ENCODE assay signal across 8 mouse cellular contexts in the genomic region with DNA sequence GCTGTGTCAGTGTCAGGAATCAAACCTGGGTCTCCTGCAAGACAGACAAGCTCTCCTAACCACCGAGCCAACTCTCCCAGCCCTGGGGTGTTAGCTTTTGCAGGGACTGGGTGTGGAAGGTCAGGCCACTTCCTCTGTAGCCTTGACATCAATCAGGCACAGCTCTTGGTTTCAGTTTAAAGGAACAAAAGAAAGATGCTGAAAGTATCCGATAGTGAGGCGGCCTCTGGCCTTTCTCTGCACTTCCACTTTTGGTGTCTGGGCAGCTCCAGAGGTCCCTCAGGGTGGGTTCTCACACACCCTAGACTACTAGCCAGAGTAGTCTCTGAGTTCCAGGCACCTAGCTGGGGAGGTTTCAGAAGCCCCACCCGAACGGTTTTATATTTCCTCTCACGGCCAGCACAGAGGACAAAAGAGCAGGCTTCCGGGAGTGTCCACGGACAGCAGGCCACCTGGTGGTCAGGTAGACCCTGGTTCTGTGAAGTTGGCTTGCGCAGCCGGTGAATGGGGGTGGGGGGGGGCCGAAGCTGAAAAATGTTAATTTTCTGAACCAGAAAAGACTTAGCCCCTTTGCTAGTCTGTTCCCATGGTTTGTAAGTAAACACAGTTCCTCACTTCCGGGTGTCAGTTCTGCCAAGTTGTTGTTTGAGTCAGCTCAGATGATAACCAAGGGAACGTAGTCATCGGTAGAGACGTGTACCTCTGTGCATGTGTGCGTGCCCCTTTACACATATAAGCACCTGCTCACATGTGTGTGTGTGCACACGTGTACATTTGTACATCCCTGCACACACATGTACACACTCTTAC. TPM values are rescaled to one million over a fixed set of nuclear protein-coding genes. Genes with fewer than 3 reads are reported as not detected.
DNase-seq lines count a peak whose midpoint lies in the region; ATAC-seq and TF ChIP-seq lines count a peak whose summit lies in the region.

No protein-coding gene starts in this region.

- H3K4me1 ChIP-seq in forebrain, embryonic 12.5 days: peaks cover 61% of the 10 kb centered on the region
- peaks cover 17% of the 10 kb centered on the region for H3K4me1 ChIP-seq in forebrain, embryonic 11.5 days (replicated peaks; ENCODE audit: control insufficient read depth, insufficient read depth, low read length)
- H3K4me1 ChIP-seq in hindbrain, postnatal 0 days (ENCODE audit: insufficient read depth, low read length): peaks cover 24% of the 10 kb centered on the region
- H3K4me1 ChIP-seq in lung, embryonic 16.5 days (replicated peaks; ENCODE audit: control insufficient read depth, insufficient read depth, low read length): peaks cover 23% of the 10 kb centered on the region

- WGBS in forebrain, embryonic 12.5 days: 71% methylated on average over 17 of the region's 17 CpGs
- WGBS in forebrain, embryonic 11.5 days: 68% methylated on average over 17 of the region's 17 CpGs
- 61% methylated on average over 17 of the region's 17 CpGs for WGBS in hindbrain, postnatal 0 days
- 35% methylated on average over 17 of the region's 17 CpGs for WGBS in lung, embryonic 16.5 days

- 0 out of 2 replicates have a peak, but pooled peaks have one; percentile 15 for TF ChIP-seq CTCF in hindbrain, postnatal 0 days (IDR thresholded peaks at IDR 0.05; ENCODE audit: low read depth)
- TF ChIP-seq CTCF in layer of hippocampus, adult 2 months (conservative IDR thresholded peaks at IDR 0.05): no peak

- H3K27me3 ChIP-seq in forebrain, embryonic 12.5 days: no peaks in the 10 kb centered on the region
- H3K27me3 ChIP-seq in forebrain, embryonic 11.5 days (ENCODE audit: control insufficient read depth, insufficient read depth, low read length): no peaks in the 10 kb centered on the region
- H3K27me3 ChIP-seq in hindbrain, postnatal 0 days (ENCODE audit: insufficient read depth, low read length): no peaks in the 10 kb centered on the region
- H3K27me3 ChIP-seq in lung, embryonic 16.5 days (ENCODE audit: control insufficient read depth, insufficient read depth, low read depth, low read length): no peaks in the 10 kb centered on the region

- peaks cover 16% of the 10 kb centered on the region for H3K36me3 ChIP-seq in forebrain, embryonic 12.5 days (replicated peaks)
- H3K36me3 ChIP-seq in forebrain, embryonic 11.5 days (ENCODE audit: control insufficient read depth, insufficient read depth, low read length): peaks cover 2% of the 10 kb centered on the region; the same call in 1 of the 2 replicates
- no peaks in the 10 kb centered on the region for H3K36me3 ChIP-seq in hindbrain, postnatal 0 days (ENCODE audit: insufficient read depth, low read length)
- H3K36me3 ChIP-seq in lung, embryonic 16.5 days (ENCODE audit: control insufficient read depth, insufficient read depth, low read length): peaks cover 11% of the 10 kb centered on the region

- no peak for ATAC-seq in forebrain, embryonic 12.5 days (ENCODE audit: low FRiP score)
- no peak for ATAC-seq in forebrain, embryonic 11.5 days (replicated peaks; ENCODE audit: low FRiP score)
- ATAC-seq in hindbrain, postnatal 0 days: no peak
- 0 out of 2 replicates have a peak, but pooled peaks have one; percentile 12 for ATAC-seq in lung, embryonic 16.5 days (ENCODE audit: low read depth)

- H3K9ac ChIP-seq in forebrain, embryonic 12.5 days: no peak overlapping the region
- H3K9ac ChIP-seq in forebrain, embryonic 11.5 days (ENCODE audit: low read length): no peak overlapping the region
- no peak overlapping the region for H3K9ac ChIP-seq in hindbrain, postnatal 0 days (replicated peaks; ENCODE audit: low read length)
- H3K9ac ChIP-seq in lung, embryonic 16.5 days (ENCODE audit: low read length): peak overlapping the region; percentile 38; the same call in 1 of the 2 replicates

- no peak overlapping the region for H3K4me3 ChIP-seq in forebrain, embryonic 12.5 days (replicated peaks)
- H3K4me3 ChIP-seq in forebrain, embryonic 11.5 days (ENCODE audit: low read depth, low read length): no peak overlapping the region
- H3K4me3 ChIP-seq in hindbrain, postnatal 0 days (ENCODE audit: low read length): no peak overlapping the region
- peak overlapping the region; percentile 9; the same call in 1 of the 2 replicates for H3K4me3 ChIP-seq in lung, embryonic 16.5 days (ENCODE audit: low read length)
- no peak overlapping the region for H3K4me3 ChIP-seq in layer of hippocampus, adult 2 months

- H3K27ac ChIP-seq in forebrain, embryonic 12.5 days: 0 out of 2 replicates have a peak overlapping the region, but pooled peaks have one; percentile 36
- H3K27ac ChIP-seq in forebrain, embryonic 11.5 days (ENCODE audit: low read depth, low read length): no peak overlapping the region
- H3K27ac ChIP-seq in hindbrain, postnatal 0 days: peak overlapping the region; percentile 43; the same call in 1 of the 2 replicates
- peak overlapping the region; percentile 58 for H3K27ac ChIP-seq in lung, embryonic 16.5 days (ENCODE audit: low read length)
- H3K27ac ChIP-seq in layer of hippocampus, adult 2 months: no peak overlapping the region

- DNase-seq in forebrain, embryonic 11.5 days (ENCODE audit: low spot score): no peak
- DNase-seq in adrenal gland, postnatal 14 days: peak; percentile 70
- no peak for DNase-seq in hindbrain, postnatal 0 days (ENCODE audit: low spot score)
- no peak for DNase-seq in left cerebral cortex, adult 9 months (ENCODE audit: low spot score in 2 of 2)
- no peak for DNase-seq in layer of hippocampus, adult 2 months (ENCODE audit: low spot score in 2 of 2)
- no peak for DNase-seq in right cerebral cortex, postnatal 4 days

- no peak overlapping the region for H3K4me2 ChIP-seq in forebrain, embryonic 12.5 days
- no peak overlapping the region for H3K4me2 ChIP-seq in forebrain, embryonic 11.5 days (ENCODE audit: low read depth, low read length, severe bottlenecking)
- no peak overlapping the region for H3K4me2 ChIP-seq in hindbrain, postnatal 0 days (ENCODE audit: low read depth, low read length)
- peak overlapping the region; percentile 23 for H3K4me2 ChIP-seq in lung, embryonic 16.5 days (ENCODE audit: low read depth, low read length)

- H3K9me3 ChIP-seq in forebrain, embryonic 12.5 days: no peaks in the 10 kb centered on the region
- H3K9me3 ChIP-seq in forebrain, embryonic 11.5 days (ENCODE audit: control insufficient read depth, low read length): no peaks in the 10 kb centered on the region
- no peaks in the 10 kb centered on the region for H3K9me3 ChIP-seq in hindbrain, postnatal 0 days (ENCODE audit: low read length)
- H3K9me3 ChIP-seq in lung, embryonic 16.5 days (ENCODE audit: control insufficient read depth, low read length): no peaks in the 10 kb centered on the region

RNA-seq across cellular contexts. Expression of a gene that starts 25.5 kb away (rescaled TPM):
- 28.3 and 30.5 TPM in 2 replicates for polyA plus RNA-seq in forebrain, embryonic 12.5 days (2016; fragmentation: Nextera tagmentation; extraction: Ambion mirVana)
- 30.5 and 32.1 TPM in 2 replicates for polyA plus RNA-seq in forebrain, embryonic 11.5 days (2014; fragmentation: Nextera tagmentation; extraction: Ambion mirVana)
- total RNA-seq in adrenal gland, postnatal 14 days (2021): 94.6 and 96.2 TPM in 2 replicates
- 230 and 250 TPM in 2 replicates for total RNA-seq in hindbrain, postnatal 0 days (2014; rRNA removed)
- 160 and 163 TPM in 2 replicates for polyA plus RNA-seq in hindbrain, postnatal 0 days (2015; fragmentation: Nextera tagmentation; extraction: Ambion mirVana)
- polyA plus RNA-seq in lung, embryonic 16.5 days (2015; fragmentation: Nextera tagmentation; extraction: Ambion mirVana): 11.3 and 13.0 TPM in 2 replicates
- total RNA-seq in layer of hippocampus, adult 2 months (2021): 100 to 1,000 TPM; 269 to 286 TPM

Comparison
In these comparisons a context has a peak if more than half of its experiments do, and no peak if none do; other contexts are left out.
1. H3K27ac ChIP-seq: peak in forebrain, embryonic 12.5 days (single experiment), hindbrain, postnatal 0 days (single experiment) and lung, embryonic 16.5 days (single experiment); none in forebrain, embryonic 11.5 days (single experiment) and layer of hippocampus, adult 2 months (single experiment).